Mouse (Mus musculus) spleen, postnatal 10 days (tissue): ENCODE data around the gene Atp5c1.

ENCODE experiments used
- DNase-seq, 2 experiments: peaks; one replicate each; pipeline ENCODE4 v3.0.0; 2021 to 2022; ENCODE audit warnings: low spot score in 2 of 2

The Atp5c1 gene

GRCm38 (mm10) chr2:10080310-10081010 lies at the start of gene Atp5c1, which contains the start of gene Kin:
Gene Atp5c1 (minus strand): TSS chr2:10080510.
Gene Kin (plus strand): TSS chr2:10080593.
- DNase-seq = peak; percentile 91 to 98

- DNase-seq = no peak
Observed at GRCm38 (mm10) chr2:10128571-10128970, 48.3 kb upstream of the Atp5c1 start.

GRCm38 (mm10) chr2:10127471-10127870 lies 47.2 kb upstream of the Atp5c1 start:
- no peak for DNase-seq

- DNase-seq = no peak
Observed at GRCm38 (mm10) chr2:10126122-10126521, 45.8 kb upstream of the Atp5c1 start.

GRCm38 (mm10) chr2:10121826-10122225 lies 41.5 kb upstream of the Atp5c1 start:
- no peak for DNase-seq

- no peak for DNase-seq
Observed at GRCm38 (mm10) chr2:10119276-10119675, 39.0 kb upstream of the Atp5c1 start.

GRCm38 (mm10) chr2:10118751-10119150 lies 38.4 kb upstream of the Atp5c1 start:
- DNase-seq = no peak

- DNase-seq = no peak
Observed at GRCm38 (mm10) chr2:10108535-10109189, 28.4 kb upstream of the Atp5c1 start.

GRCm38 (mm10) chr2:10101180-10101579 lies 20.9 kb upstream of the Atp5c1 start:
- DNase-seq = peak in 1 of 2 experiments; percentile 57

GRCm38 (mm10) chr2:10100471-10100870 lies 20.2 kb upstream of the Atp5c1 start:
- no peak for DNase-seq

- DNase-seq = peak in 1 of 2 experiments; percentile 62
Observed at GRCm38 (mm10) chr2:10098598-10099215, 18.4 kb upstream of the Atp5c1 start.

GRCm38 (mm10) chr2:10094327-10095100 lies 14.2 kb upstream of the Atp5c1 start:
- DNase-seq = no peak

- DNase-seq = no peak
Observed at GRCm38 (mm10) chr2:10087256-10087850, 7.0 kb upstream of the Atp5c1 start.

GRCm38 (mm10) chr2:10082737-10083136 lies 2.4 kb upstream of the Atp5c1 start:
- DNase-seq = no peak

GRCm38 (mm10) chr2:10081453-10082080 lies 1.3 kb upstream of the Atp5c1 start:
- DNase-seq = no peak

GRCm38 (mm10) chr2:10079745-10080309 lies 483 bp downstream of the Atp5c1 start:
- no peak for DNase-seq

GRCm38 (mm10) chr2:10076675-10077074 lies 3.6 kb downstream of the Atp5c1 start:
- DNase-seq = no peak

- DNase-seq = no peak
Observed at GRCm38 (mm10) chr2:10074470-10074869, 5.8 kb downstream of the Atp5c1 start.

- no peak for DNase-seq
Observed at GRCm38 (mm10) chr2:10071751-10072150, 8.6 kb downstream of the Atp5c1 start.

GRCm38 (mm10) chr2:10058836-10059235 lies 21.5 kb downstream of the Atp5c1 start:
- no peak for DNase-seq

- no peak for DNase-seq
Observed at GRCm38 (mm10) chr2:10051996-10052395, 28.3 kb downstream of the Atp5c1 start.
